Mouse (Mus musculus) adrenal gland, adult (tissue): Measurements from ENCODE around the gene Dicer1.
A peak's percentile ranks its signal among the peaks of the same experiment; 100 is the strongest.
"Not testable (repeated sequence)": the region's sequence is repeated elsewhere in the genome, so short reads cannot be mapped to it uniquely, and the experiment has no call there.

Experiments used
- DNase-seq, 2 experiments: peaks; one replicate each; pipeline ENCODE4 v3.0.0; 2022 to 2023; ENCODE audit warnings: low spot score in 1 of 2; ENCODE audit not compliant: inconsistent age in 2 of 2

The Dicer1 gene

GRCm38 (mm10) chr12:104742247-104742646, 9.5 kb downstream of the Dicer1 start:
- DNase-seq = peak in 1 of 2 experiments; percentile 70

- DNase-seq = peak in 1 of 2 experiments; percentile 63
Measured at GRCm38 (mm10) chr12:104740841-104741787, 10.6 kb downstream of the Dicer1 start.

- DNase-seq = no peak
Measured at GRCm38 (mm10) chr12:104738931-104739330, 12.8 kb downstream of the Dicer1 start.

GRCm38 (mm10) chr12:104738446-104738845, 13.3 kb downstream of the Dicer1 start:
- DNase-seq = no peak

- no peak for DNase-seq
Measured at GRCm38 (mm10) chr12:104737666-104738065, 14.1 kb downstream of the Dicer1 start.

GRCm38 (mm10) chr12:104735993-104736395, 15.8 kb downstream of the Dicer1 start:
- DNase-seq = peak in 1 of 2 experiments; percentile 76

- DNase-seq = no peak
Measured at GRCm38 (mm10) chr12:104733165-104733564, 18.6 kb downstream of the Dicer1 start.

- DNase-seq = no peak
Measured at GRCm38 (mm10) chr12:104731782-104732181, 20.0 kb downstream of the Dicer1 start.

- DNase-seq = not testable (repeated sequence)
Measured at GRCm38 (mm10) chr12:104726436-104726835, 25.3 kb downstream of the Dicer1 start.

- DNase-seq = no peak
Measured at GRCm38 (mm10) chr12:104722056-104722455, 29.7 kb downstream of the Dicer1 start.

GRCm38 (mm10) chr12:104721011-104721410, 30.7 kb downstream of the Dicer1 start:
- DNase-seq = no peak

GRCm38 (mm10) chr12:104718956-104719355, 32.8 kb downstream of the Dicer1 start:
- DNase-seq = no peak

GRCm38 (mm10) chr12:104716409-104716808, 35.3 kb downstream of the Dicer1 start:
- DNase-seq = no peak

- no peak for DNase-seq
Measured at GRCm38 (mm10) chr12:104715453-104715852, 36.3 kb downstream of the Dicer1 start.

GRCm38 (mm10) chr12:104700266-104700665, 51.5 kb downstream of the Dicer1 start:
- no peak for DNase-seq

GRCm38 (mm10) chr12:104699753-104700152, 52.0 kb downstream of the Dicer1 start:
- DNase-seq = peak; percentile 23 to 71

- no peak for DNase-seq
Measured at GRCm38 (mm10) chr12:104695514-104695913, 56.2 kb downstream of the Dicer1 start.

- DNase-seq = no peak
Measured at GRCm38 (mm10) chr12:104692864-104693263, 58.9 kb downstream of the Dicer1 start.

GRCm38 (mm10) chr12:104690412-104690811, 61.3 kb downstream of the Dicer1 start:
- DNase-seq = peak in 1 of 2 experiments; percentile 36

- DNase-seq = peak in 1 of 2 experiments; percentile 19
Measured at GRCm38 (mm10) chr12:104688870-104689269, 62.9 kb downstream of the Dicer1 start.

- DNase-seq = no peak
Measured at GRCm38 (mm10) chr12:104684411-104684931, 67.3 kb downstream of the Dicer1 start.

GRCm38 (mm10) chr12:104679819-104680132, 72.0 kb downstream of the Dicer1 start:
- DNase-seq = no peak
